Mouse (Mus musculus) MEL (cell line): ENCODE measurements around the gene Tbc1d23. TPM values are rescaled to one million over a fixed set of nuclear protein-coding genes. Genes with fewer than 3 reads are reported as not detected.

ENCODE experiments used
- DNase-seq: peaks from one replicate; pipeline ENCODE4 v3.0.0; 2011; ENCODE audit warnings: low read depth, low spot score
- H3K27ac ChIP-seq: 2 replicates; pipeline ENCODE4 v1.5.1; 2012; ENCODE audit warnings: low read depth, mild to moderate bottlenecking, control low read depth, low read length, moderate library complexity; ENCODE audit not compliant: control insufficient read depth
- H3K27me3 ChIP-seq, 2 experiments: fragments of 150-350 bp in 1 of 2; sonication (generic) in 1 of 2; 2 replicates each; pipeline ENCODE4 v1.6.1; 2012; ENCODE audit warnings: low read length in 2 of 2, mild to moderate bottlenecking in 2 of 2, improper control_type of control experiment in 1 of 2, moderate library complexity in 1 of 2; ENCODE audit not compliant: insufficient read depth in 2 of 2, control insufficient read depth in 1 of 2
- H3K36me3 ChIP-seq, 2 experiments: 2 replicates each; pipeline ENCODE4 v1.6.1; 2012 to 2014; ENCODE audit warnings: low read length in 2 of 2, improper control_type of control experiment in 1 of 2, inconsistent platforms in 1 of 2, mild to moderate bottlenecking in 1 of 2; ENCODE audit not compliant: insufficient read depth in 2 of 2, control insufficient read depth in 1 of 2
- H3K4me1 ChIP-seq, 2 experiments: fragments of 150-350 bp in 1 of 2; sonication (generic) in 1 of 2; 2 replicates each; pipeline ENCODE4 v1.6.1; 2012; ENCODE audit warnings: low read length in 2 of 2, improper control_type of control experiment in 1 of 2, mild to moderate bottlenecking in 1 of 2; ENCODE audit not compliant: insufficient read depth in 2 of 2, control insufficient read depth in 1 of 2
- H3K4me3 ChIP-seq, 2 experiments: fragments of 150-350 bp in 1 of 2; sonication (generic) in 1 of 2; 2 replicates each; pipeline ENCODE4 v1.5.1; 2012; ENCODE audit warnings: low read depth in 2 of 2, low read length in 2 of 2, mild to moderate bottlenecking in 2 of 2, moderate library complexity in 2 of 2, control low read depth in 1 of 2, improper control_type of control experiment in 1 of 2; ENCODE audit not compliant: control insufficient read depth in 1 of 2, insufficient read depth in 1 of 2
- H3K79me2 ChIP-seq: 2 replicates; pipeline ENCODE4 v1.6.1; 2012; ENCODE audit warnings: mild to moderate bottlenecking, low read length, moderate library complexity; ENCODE audit not compliant: control insufficient read depth, poor library complexity, insufficient read depth
- H3K9ac ChIP-seq: 2 replicates; pipeline ENCODE4 v1.6.1; 2012; ENCODE audit warnings: low read depth, mild to moderate bottlenecking, control low read depth, low read length, moderate library complexity; ENCODE audit not compliant: control insufficient read depth, poor library complexity, severe bottlenecking
- H3K9me3 ChIP-seq: fragments of 150-350 bp; sonication (generic); replicated peaks from 2 replicates; pipeline ENCODE4 v1.6.1; 2012; ENCODE audit warnings: mild to moderate bottlenecking, low read length, improper control_type of control experiment, moderate library complexity; ENCODE audit not compliant: insufficient read depth
- CHD1 ChIP-seq: IDR thresholded peaks from 2 replicates; pipeline ENCODE4 v1.6.1; 2012; ENCODE audit warnings: low read depth, mild to moderate bottlenecking, inconsistent platforms, low read length, improper control_type of control experiment
- CTCF ChIP-seq, 3 experiments: IDR thresholded peaks in 2 of 3; conservative IDR thresholded peaks in 1 of 3; 2 replicates each; pipeline ENCODE4 v1.5.1; 2011 to 2012; ENCODE audit warnings: low read length in 3 of 3, low read depth in 2 of 3, mild to moderate bottlenecking in 2 of 3, improper control_type of control experiment in 1 of 3, inconsistent platforms in 1 of 3, mixed read lengths in 1 of 3, moderate library complexity in 1 of 3; ENCODE audit not compliant: control insufficient read depth in 1 of 3, insufficient read depth in 1 of 3, poor library complexity in 1 of 3, severe bottlenecking in 1 of 3
- ELF1 ChIP-seq: IDR thresholded peaks from 2 replicates; pipeline ENCODE4 v1.6.1; 2014; ENCODE audit warnings: low read depth, mild to moderate bottlenecking, inconsistent platforms, low read length, improper control_type of control experiment, moderate library complexity
- EP300 ChIP-seq, 2 experiments: IDR thresholded peaks; 2 replicates each; pipeline ENCODE4 v1.6.1; 2011; ENCODE audit warnings: improper control_type of control experiment in 2 of 2, low read length in 2 of 2, low read depth in 1 of 2, mild to moderate bottlenecking in 1 of 2
- GABPA ChIP-seq: IDR thresholded peaks from 2 replicates; pipeline ENCODE4 v1.6.1; 2012; ENCODE audit warnings: low read depth, mild to moderate bottlenecking, inconsistent platforms, low read length, improper control_type of control experiment, moderate library complexity
- HCFC1 ChIP-seq: IDR thresholded peaks from 2 replicates; pipeline ENCODE4 v1.6.1; 2012; ENCODE audit warnings: low read depth, mild to moderate bottlenecking, inconsistent platforms, low read length, improper control_type of control experiment, moderate library complexity
- JUND ChIP-seq: IDR thresholded peaks from 2 replicates; pipeline ENCODE4 v1.6.1; 2011; ENCODE audit warnings: low read depth, mild to moderate bottlenecking, improper control_type of control experiment, low read length
- MAZ ChIP-seq: IDR thresholded peaks from 2 replicates; pipeline ENCODE4 v1.6.1; 2012; ENCODE audit warnings: low read depth, mild to moderate bottlenecking, inconsistent platforms, low read length, improper control_type of control experiment
- MEF2A ChIP-seq: IDR thresholded peaks from 2 replicates; pipeline ENCODE4 v1.6.1; 2014; ENCODE audit warnings: low read depth, mild to moderate bottlenecking, inconsistent platforms, low read length, improper control_type of control experiment; ENCODE audit not compliant: poor library complexity, insufficient replicate concordance, severe bottlenecking; ENCODE audit errors: extremely low read depth
- MXI1 ChIP-seq: IDR thresholded peaks from 2 replicates; pipeline ENCODE4 v1.6.1; 2011; ENCODE audit warnings: mild to moderate bottlenecking, low read depth, low read length, improper control_type of control experiment
- MYB ChIP-seq: IDR thresholded peaks from 2 replicates; pipeline ENCODE4 v1.6.1; 2011; ENCODE audit warnings: mild to moderate bottlenecking, low read depth, low read length, improper control_type of control experiment
- MYC ChIP-seq: IDR thresholded peaks from 2 replicates; pipeline ENCODE4 v1.6.1; 2011; ENCODE audit warnings: low read depth, mild to moderate bottlenecking, low read length, improper control_type of control experiment, moderate library complexity
- POLR2A ChIP-seq, 2 experiments: IDR thresholded peaks; 2 replicates each; pipeline ENCODE4 v1.6.1; 2011 to 2012; ENCODE audit warnings: low read length in 2 of 2, mild to moderate bottlenecking in 2 of 2, control low read depth in 1 of 2, improper control_type of control experiment in 1 of 2, low read depth in 1 of 2, moderate library complexity in 1 of 2; ENCODE audit not compliant: control insufficient read depth in 1 of 2, insufficient read depth in 1 of 2, poor library complexity in 1 of 2
- POLR2AphosphoS2 ChIP-seq: IDR thresholded peaks from 2 replicates; pipeline ENCODE4 v1.6.1; 2011; ENCODE audit warnings: low read length, improper control_type of control experiment
- POLR2AphosphoS5 ChIP-seq: IDR thresholded peaks from 2 replicates; pipeline ENCODE4 v1.6.1; 2012; ENCODE audit warnings: low read depth, borderline replicate concordance, mild to moderate bottlenecking, inconsistent platforms, low read length, moderate library complexity, mixed read lengths
- RCOR1 ChIP-seq: IDR thresholded peaks from 2 replicates; pipeline ENCODE4 v1.6.1; 2012; ENCODE audit warnings: low read depth, mild to moderate bottlenecking, inconsistent platforms, low read length, improper control_type of control experiment
- SMC3 ChIP-seq: IDR thresholded peaks from 2 replicates; pipeline ENCODE4 v1.6.1; 2011; ENCODE audit warnings: low read depth, low read length, improper control_type of control experiment
- TBP ChIP-seq: IDR thresholded peaks from 2 replicates; pipeline ENCODE4 v1.8.0; 2011; ENCODE audit warnings: low read depth, low read length, improper control_type of control experiment
- TCF12 ChIP-seq: IDR thresholded peaks from 2 replicates; pipeline ENCODE4 v1.6.1; 2014; ENCODE audit warnings: low read depth, mild to moderate bottlenecking, inconsistent platforms, low read length, improper control_type of control experiment, moderate library complexity
- UBTF ChIP-seq: IDR thresholded peaks from 2 replicates; pipeline ENCODE4 v1.6.1; 2012; ENCODE audit warnings: low read depth, mild to moderate bottlenecking, inconsistent platforms, low read length, improper control_type of control experiment, moderate library complexity, borderline replicate concordance; ENCODE audit not compliant: insufficient read depth
- ZC3H11A ChIP-seq: IDR thresholded peaks from 2 replicates; pipeline ENCODE4 v1.6.1; 2012; ENCODE audit warnings: low read depth, mild to moderate bottlenecking, inconsistent platforms, low read length, improper control_type of control experiment
- ZKSCAN1 ChIP-seq: IDR thresholded peaks from 2 replicates; pipeline ENCODE4 v1.6.1; 2012; ENCODE audit warnings: low read depth, mild to moderate bottlenecking, inconsistent platforms, low read length, improper control_type of control experiment, moderate library complexity
- ZMIZ1 ChIP-seq: IDR thresholded peaks from 2 replicates; pipeline ENCODE4 v1.6.1; 2012; ENCODE audit warnings: low read depth, mild to moderate bottlenecking, inconsistent platforms, low read length, improper control_type of control experiment, moderate library complexity
- ZNF384 ChIP-seq: IDR thresholded peaks from 2 replicates; pipeline ENCODE4 v1.6.1; 2012; ENCODE audit warnings: low read depth, mild to moderate bottlenecking, inconsistent platforms, low read length, improper control_type of control experiment
- polyA plus RNA-seq, 2 experiments: library from polyadenylated mRNA; stranded (reverse) in 1 of 2; unstranded in 1 of 2; fragments of >175 nt in 1 of 2; fragments of >200 nt in 1 of 2; gene quantifications; 2 replicates each; pipeline versions ENCODE4 v1.2.1 to v1.2.4; 2012; ENCODE audit warnings: low replicate concordance in 2 of 2, low read depth in 1 of 2; ENCODE audit not compliant: insufficient read length in 2 of 2, insufficient read depth in 1 of 2, missing spikeins in 1 of 2
- total RNA-seq: library from RNA; depleted of rRNA; stranded (reverse); fragments of 300-350 nt; gene quantifications from 2 replicates; pipeline ENCODE4 v1.2.3, GENCODE M21; 2012

Gene Tbc1d23
- total and polyA plus RNA-seq, 3 experiments: 16.9 to 18.1 TPM; not detected in 1

DNA sequence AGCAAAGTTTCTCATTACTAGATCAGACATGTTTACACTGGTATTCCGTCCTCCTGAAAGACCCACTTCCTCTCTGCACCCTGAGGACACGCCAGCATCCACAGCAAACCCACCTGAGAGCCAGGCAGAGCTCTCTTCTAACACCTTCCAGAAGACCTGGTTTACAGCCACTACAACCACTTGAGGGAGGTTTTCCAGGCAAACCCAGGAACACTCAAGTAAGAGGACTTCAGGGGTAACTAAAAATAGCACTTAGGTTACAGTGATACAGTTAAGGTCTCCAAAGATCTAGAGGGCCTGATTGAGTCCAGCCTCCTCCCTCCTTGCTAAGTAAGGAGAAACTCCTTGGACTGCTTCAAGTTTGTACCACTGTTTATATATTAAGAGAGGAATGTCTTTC, 23.0 kb downstream of the Tbc1d23 start:
- TF ChIP-seq EP300 (IDR thresholded peaks at IDR 0.05; ENCODE audit: low read depth in 1 of 2, low read length in 2 of 2): no peak
- TF ChIP-seq ZKSCAN1: no peak
- TF ChIP-seq ZC3H11A: no peak
- no peak for TF ChIP-seq POLR2AphosphoS5
- no peak for TF ChIP-seq UBTF
- TF ChIP-seq TBP: no peak
- TF ChIP-seq CHD1: no peak
- TF ChIP-seq MYB: no peak
- no peak for TF ChIP-seq GABPA
- no peak for TF ChIP-seq RCOR1
- TF ChIP-seq POLR2AphosphoS2: no peak
- Histone ChIP-seq H3K36me3 (no peaks in the 10 kb centered on the region; a peak in 2 of 4 replicates), H3K9ac (no peak overlapping the region)

GRCm38 (mm10) chr16:57197281-57197680, 34.0 kb downstream of the Tbc1d23 start:
- no peaks in the 10 kb centered on the region for H3K27me3 ChIP-seq
- peaks cover 0 to 8% of the 10 kb centered on the region in 2 experiments; a peak in 2 of 4 replicates for H3K36me3 ChIP-seq
- no peak for TF ChIP-seq UBTF
- TF ChIP-seq HCFC1: no peak
- no peaks in the 10 kb centered on the region for H3K9me3 ChIP-seq
- DNase-seq: no peak
- H3K4me1 ChIP-seq: no peaks in the 10 kb centered on the region
- H3K79me2 ChIP-seq: no peaks in the 10 kb centered on the region
- no peak overlapping the region for H3K4me3 ChIP-seq
- no peak overlapping the region for H3K9ac ChIP-seq
- H3K27ac ChIP-seq: no peak overlapping the region

More for the DNA sequence above, 23.0 kb downstream of the Tbc1d23 start:
- Histone ChIP-seq H3K4me3 (no peak overlapping the region), H3K9me3 (no peaks in the 10 kb centered on the region), H3K4me1 (0 out of 4 replicates have a peak, but pooled peaks cover 0 to 4% of the 10 kb centered on the region in 2 experiments), H3K79me2 (no peaks in the 10 kb centered on the region), H3K27me3 (no peaks in the 10 kb centered on the region), H3K27ac (no peak overlapping the region)
- DNase-seq: no peak

- H3K36me3 ChIP-seq: peaks cover 0 to 8% of the 10 kb centered on the region in 2 experiments; a peak in 2 of 4 replicates
- DNase-seq: no peak
- H3K27me3 ChIP-seq: no peaks in the 10 kb centered on the region
- no peaks in the 10 kb centered on the region for H3K4me1 ChIP-seq
- no peak overlapping the region for H3K9ac ChIP-seq
- no peak overlapping the region for H3K27ac ChIP-seq
- no peaks in the 10 kb centered on the region for H3K9me3 ChIP-seq
- no peaks in the 10 kb centered on the region for H3K79me2 ChIP-seq
- H3K4me3 ChIP-seq: no peak overlapping the region
- TF ChIP-seq GABPA (no peak), MXI1 (no peak), TCF12 (no peak), ZC3H11A (no peak), MYC (no peak), RCOR1 (no peak), POLR2AphosphoS2 (no peak), MYB (no peak), SMC3 (no peak), MAZ (no peak), ZNF384 (no peak), ZKSCAN1 (no peak), MEF2A (no peak), POLR2A (IDR thresholded peaks at IDR 0.05; ENCODE audit: control insufficient read depth in 1 of 2, insufficient read depth in 1 of 2, low read depth in 1 of 2, low read length in 2 of 2, poor library complexity in 1 of 2) (no peak), CTCF (IDR thresholded peaks at IDR 0.05 in 2 of 3, conservative IDR thresholded peaks at IDR 0.05 in 1 of 3; ENCODE audit: control insufficient read depth in 1 of 3, insufficient read depth in 1 of 3, low read depth in 2 of 3, low read length in 3 of 3, poor library complexity in 1 of 3, severe bottlenecking in 1 of 3) (no peak), POLR2AphosphoS5 (no peak), JUND (no peak), ZMIZ1 (no peak), ELF1 (no peak)
Measured at GRCm38 (mm10) chr16:57196590-57196989, 34.7 kb downstream of the Tbc1d23 start.
